Mouse (Mus musculus) heart, postnatal 0 days (tissue): Measurements from ENCODE around the gene Fam83g.

ENCODE experiments used
- CTCF ChIP-seq: IDR thresholded peaks from 2 replicates; pipeline ENCODE4 v1.5.1; 2016; ENCODE audit warnings: antibody characterized with exemption, control low read depth, low read depth
- EP300 ChIP-seq: IDR thresholded peaks from 2 replicates; pipeline ENCODE4 v1.6.1; 2016; ENCODE audit warnings: antibody characterized with exemption, low read depth

GRCm38 (mm10) chr11:61740500-61740899, 56.6 kb downstream of the Fam83g start:
- no peak for TF ChIP-seq CTCF
- TF ChIP-seq EP300 = no peak
